Mouse (Mus musculus) thymus, postnatal 36 days (tissue): ENCODE measurements around the gene Srbd1.

Experiments used
- DNase-seq, 2 experiments: peaks; one replicate each; pipeline ENCODE4 v3.0.0; 2022; ENCODE audit warnings: mixed read lengths in 2 of 2

Srbd1 gene

DNA sequence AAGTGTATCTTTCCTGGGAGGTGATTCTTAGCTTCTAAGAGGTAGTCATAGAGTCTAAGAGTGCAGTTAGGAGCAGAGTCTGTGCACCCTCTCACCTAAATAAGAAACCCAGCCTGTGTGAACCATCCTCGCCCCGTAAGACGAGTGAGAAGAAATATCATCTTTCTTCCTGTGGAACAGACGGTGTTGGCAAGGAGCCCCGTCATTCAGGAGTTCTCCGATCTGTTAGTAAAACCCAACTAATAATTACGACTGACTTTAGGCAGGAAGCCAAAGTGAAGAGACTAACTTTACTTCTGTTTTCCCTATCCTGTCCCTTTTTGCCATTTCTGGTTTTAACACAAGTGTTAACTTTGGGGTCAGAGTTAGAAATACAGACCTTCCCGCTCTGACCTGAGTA lies 166.1 kb downstream of the Srbd1 start:
- DNase-seq: no peak

DNA sequence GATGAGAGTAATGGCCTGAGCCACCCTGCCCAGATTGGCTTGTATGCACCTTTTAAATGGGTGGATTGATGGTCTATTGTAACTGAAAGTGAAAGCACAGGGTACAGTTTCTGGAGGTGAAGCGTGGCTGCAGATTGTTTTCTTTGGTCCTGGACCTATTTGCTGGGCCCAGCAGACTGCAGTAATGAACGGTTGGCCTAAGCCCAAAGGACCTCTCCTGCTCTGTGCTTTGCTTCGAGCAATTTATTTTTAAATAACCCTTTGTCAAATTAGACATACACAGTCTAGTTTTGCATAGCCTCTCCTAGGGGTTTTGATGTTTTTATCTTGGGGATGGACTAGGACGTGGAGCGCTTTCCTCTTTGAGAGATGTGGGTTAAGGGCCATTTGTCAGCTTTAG lies 169.9 kb downstream of the Srbd1 start:
- no peak for DNase-seq

DNA sequence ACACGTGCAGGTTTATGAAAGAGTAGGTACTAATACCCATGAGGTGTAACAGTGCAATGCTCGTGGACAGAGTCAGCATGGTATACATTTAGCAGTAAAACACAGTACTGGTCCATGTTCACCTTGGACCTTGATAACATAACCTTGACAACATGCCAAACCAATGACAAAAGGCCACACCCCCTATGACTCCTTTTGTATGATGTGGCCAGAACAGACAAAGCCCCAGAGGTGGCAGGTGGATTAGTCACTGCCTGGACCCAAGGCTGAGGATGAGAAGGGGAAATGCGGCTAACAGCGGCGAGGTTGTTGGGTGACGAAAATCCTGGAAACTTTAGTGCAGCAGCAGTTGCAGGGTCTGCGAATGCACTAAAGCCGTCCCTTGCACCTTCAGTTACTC lies 170.4 kb downstream of the Srbd1 start:
- no peak for DNase-seq

DNA sequence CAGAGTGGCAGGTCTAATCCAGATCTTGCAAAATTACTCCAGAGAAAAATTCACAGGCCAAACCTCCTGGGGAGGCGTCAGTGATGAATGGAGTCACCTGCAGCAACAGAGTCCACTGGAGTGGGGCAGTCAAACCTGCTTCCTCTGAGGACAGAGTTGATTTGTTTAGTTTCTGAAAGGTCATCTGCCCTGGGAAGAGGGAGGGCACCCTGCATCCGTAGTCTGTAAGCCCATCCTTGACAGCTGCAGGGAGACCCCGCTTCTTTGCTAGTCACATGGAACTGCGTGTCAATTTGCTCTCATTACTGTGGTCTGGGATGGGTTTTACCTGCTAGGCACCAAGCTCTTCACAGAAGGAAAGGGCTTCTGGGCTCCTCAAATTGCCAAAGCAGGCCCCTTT lies 173.9 kb downstream of the Srbd1 start:
- DNase-seq: no peak

DNA sequence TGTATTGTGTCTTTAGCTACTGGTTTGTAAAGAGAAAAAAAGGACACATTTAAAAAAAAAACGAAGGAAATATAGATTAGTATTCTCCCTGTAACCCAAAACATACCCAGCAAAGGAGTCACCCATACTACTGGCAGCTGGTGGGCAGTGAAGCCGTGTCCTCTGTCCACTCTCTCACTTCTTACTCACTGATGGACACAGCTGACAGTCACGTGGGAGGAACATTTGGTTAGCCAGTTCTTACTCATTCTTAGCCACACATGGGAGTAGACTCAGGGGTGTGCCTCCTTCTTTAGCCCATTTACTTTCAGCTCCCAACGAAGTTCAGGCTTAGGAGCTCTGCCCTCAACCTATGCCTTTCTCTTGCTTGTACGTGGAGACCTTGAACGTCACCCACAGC lies 183.3 kb downstream of the Srbd1 start:
- DNase-seq: no peak

DNA sequence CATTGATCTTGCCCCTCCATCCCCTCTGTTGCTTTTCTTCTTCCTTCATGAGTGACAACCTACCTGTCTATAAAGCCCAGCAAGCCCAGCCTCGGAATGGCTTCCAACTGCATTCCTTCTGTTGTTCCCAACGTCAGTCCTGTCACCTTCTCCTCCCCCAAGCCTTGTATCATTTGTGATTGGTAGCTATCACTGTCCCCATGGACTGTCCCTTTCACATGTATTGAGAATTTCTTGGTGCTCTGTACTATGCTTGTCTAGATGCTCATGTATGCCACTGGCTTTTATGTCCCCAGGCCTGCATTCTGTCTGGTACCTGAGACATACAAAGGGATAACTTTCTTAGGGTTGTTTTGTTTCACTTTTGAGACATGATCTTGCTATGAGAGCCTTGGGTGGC lies 193.2 kb downstream of the Srbd1 start:
- no peak for DNase-seq

DNA sequence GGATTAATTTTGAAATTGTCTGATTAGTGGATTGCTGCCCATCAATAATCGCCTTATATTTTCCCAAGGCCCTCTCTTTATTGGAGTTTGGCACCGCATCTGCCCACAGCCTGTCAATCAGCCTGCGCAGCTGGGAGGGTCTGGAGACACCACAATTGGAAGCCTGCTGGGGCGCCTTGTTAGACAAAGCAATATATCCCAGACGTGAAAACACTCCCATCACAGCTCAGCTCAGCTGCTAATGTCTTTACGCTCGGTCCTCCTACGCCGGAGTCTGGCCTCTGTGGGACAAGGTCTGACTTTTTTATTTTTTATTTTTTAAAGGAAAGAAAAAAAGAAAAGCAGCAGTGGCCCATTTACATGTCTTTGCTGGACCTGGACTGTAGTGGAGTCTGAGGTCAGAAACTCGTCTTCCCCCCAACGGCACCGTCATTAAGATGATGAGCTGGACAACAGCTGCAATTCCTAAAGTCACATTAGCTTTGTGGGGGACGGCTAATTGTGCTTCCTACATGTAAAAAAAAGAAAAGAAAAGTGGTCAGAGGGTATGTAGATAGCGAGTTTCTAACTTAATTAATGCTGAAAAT lies 195.0 kb downstream of the Srbd1 start:
- DNase-seq: no peak

DNA sequence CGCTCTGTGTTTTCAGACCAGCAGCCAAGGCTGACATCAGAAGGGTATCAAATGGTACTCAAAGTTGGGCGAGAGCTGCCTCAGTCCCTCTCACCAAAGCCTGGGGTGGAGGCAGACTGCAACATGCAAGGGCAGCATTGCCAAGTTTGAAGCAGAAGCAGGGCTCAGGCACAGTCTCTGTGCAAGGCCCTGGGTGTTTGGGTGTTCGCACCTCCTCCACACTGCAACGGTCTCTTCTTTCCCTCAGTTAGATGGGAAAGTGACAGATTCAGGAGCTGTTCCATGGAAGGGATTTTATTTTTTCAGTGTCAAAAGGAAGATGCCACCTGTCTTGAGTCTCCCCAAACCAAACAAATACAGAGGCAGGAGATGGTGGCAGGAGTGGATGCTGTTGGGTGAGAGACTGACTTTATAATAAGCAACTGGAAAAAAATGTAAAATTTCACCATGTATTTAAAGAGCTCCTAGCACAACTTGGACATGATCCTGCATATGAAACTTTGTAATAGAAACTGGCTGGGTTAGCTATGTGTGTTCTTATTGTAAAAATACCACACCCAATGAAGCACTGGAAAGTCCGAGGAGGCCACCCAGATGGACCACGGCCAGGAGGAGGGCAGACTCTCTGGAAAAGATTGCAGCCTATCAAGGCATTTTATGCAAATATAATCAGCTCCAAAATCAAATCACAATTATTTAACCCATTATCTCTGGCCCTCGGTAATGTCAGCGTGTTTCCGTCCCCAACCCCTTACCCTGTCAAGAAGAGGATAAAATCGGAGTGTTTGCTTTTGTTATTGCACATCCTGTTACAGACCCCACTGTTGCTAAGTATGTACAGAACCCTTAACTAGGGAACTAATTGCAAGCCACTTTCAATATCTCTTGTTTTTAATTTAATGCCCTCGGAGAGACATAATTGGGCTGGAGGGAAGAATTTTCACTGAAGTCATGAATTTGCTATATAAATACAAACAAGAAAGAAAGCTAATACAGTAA lies 195.8 kb downstream of the Srbd1 start:
- no peak for DNase-seq

DNA sequence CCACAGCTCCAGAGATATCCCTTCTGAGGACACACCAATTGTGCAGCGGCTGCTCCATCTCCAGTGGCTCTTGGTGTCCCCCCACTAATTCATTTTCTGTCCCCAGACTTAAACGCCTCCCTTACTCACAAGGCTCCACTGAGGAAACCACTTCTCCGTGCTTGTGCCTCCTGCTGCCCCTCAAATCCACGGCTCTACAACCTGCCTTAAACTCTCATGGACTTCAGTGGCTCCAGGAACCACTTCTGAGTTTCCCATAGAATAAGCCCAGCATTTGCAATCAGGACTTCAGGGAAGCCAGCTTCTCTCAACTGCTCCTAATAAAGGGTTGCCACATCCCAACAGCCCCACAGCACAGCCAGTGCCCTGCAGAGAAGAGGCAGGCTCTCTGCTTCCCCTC lies 200.2 kb downstream of the Srbd1 start:
- DNase-seq: no peak

DNA sequence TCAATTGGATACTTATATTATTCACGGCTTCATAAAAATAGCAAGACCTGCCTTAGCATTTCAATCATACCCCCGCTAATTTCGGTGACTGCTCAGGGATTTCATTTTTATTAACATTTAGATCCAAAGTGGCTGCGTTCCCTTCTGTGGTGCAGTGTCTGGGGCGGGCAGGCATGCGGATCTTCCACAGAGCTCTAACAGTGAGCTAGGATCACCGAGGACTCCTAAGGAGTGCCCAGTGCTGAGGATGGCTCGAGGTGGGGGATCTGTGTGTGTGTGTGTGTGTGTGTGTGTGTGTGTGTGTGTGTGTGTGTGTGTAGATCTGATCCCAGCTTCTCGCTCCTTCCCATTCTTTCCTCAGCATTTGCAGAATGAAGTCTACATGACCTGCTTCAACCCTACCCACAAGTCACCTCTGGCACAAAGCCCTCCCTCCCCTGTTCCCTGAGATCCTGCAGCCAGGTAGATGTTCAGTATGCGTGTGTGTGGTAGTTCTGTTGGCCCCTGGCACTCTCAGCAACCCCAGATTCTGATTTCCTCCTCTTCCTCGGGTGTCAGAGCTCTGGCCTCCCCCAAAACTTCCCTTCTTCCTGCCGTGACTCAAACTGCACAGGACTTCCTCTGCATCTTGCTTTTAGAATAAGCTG lies 200.9 kb downstream of the Srbd1 start:
- no peak for DNase-seq

DNA sequence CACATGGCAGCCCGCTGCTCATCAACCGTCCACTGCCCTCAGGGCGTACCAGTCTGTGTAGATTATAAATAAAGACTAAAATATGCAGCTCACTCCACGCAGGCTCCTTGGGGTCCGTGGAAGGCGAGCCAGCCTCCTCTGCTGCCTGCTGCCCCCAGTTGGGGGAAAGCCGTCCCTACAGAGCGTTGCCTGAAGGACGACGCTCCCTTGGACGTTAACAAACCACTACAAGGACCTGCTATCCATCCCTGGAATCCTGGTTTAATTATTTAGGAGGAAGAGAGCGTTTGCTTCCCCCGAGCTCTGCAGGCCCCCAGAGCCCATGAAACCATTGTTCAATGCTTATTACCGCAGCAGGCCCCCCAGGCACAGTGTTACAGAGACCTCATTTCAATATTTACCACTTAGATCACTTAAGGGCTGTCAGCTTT lies 201.4 kb downstream of the Srbd1 start:
- DNase-seq: no peak

DNA sequence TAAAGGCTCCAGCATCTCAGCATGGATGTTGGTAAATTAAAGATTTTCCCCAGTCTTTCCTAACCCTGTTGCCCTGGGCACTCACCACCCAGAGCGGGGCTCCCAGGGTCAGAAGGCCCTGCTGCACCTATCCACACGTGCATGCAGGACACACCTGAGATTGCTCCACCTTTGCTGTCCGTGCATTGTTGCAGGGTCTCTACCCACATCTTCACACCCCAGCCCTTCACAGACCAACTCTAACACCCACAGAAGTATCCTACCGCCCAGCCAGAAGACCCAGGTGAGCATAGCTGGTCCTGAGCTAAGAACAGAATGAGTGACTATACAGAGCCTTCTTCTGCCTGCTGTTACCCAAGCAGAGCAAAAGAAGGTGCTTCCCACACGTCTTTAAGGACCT lies 201.9 kb downstream of the Srbd1 start:
- no peak for DNase-seq

DNA sequence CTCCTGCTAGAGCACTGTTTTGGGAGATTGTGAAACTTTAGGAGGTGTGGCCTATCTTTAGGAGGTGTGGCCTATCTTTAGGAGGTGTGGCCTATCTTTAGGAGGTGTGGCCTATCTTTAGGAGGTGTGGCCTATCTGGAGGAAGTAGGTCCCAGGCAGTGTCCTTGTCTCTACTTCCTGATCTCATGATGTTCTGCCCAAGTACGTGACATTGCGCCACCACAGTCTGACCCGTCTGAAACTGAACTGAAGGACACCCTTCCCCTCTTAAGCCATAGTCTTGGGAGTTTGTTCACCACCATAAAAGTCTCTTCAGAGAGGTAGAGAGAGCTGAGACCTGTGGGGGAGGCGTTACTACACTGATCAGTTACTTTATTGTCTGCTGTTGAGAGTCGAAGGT lies 202.9 kb downstream of the Srbd1 start:
- DNase-seq: no peak

DNA sequence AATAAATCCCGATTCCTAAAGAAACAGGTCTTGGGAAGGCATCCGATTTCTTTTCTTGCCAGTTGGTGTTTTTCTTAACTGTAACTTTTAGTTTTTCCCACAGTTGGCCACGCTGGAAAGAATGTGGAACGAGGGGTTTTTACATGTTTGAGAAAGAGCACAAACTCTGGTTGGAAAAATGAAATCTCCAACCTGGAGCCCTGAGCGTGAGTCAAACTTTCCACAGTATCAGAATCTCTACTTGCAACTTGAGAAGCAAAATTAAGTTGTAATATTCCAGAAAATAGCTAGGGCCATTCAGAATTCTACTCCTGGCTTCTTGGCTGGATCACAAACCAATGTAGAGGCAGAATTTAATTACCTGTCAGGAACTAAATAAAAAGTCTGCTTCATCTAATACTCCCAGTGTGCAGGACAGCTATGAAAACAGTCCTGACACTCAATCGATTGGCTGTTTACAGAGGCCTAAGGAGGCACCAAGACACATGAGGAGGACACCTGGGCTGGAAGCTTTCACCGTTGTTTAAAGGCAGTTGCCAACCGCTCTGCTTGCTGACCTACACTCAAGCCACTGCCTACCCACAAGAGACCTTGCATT lies 203.7 kb downstream of the Srbd1 start:
- DNase-seq: no peak

DNA sequence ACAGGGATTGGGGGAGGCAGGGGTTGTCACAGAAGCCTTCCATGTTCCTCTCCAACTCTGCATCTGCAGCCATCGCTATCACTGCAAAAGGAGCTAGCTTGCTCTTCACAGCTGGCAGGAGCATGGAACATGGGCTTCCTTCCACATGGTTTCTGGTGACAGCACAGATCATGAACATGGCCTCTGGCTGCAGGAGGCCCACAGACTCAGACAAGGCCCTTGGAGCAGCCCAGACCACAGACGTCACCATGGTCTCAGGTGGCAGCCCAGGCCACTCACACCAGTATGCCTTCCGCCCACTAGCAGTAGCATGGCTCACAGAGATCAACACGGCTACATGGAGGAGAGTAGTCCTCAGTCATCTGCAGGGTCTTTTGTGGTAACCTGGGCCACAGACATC lies 207.8 kb downstream of the Srbd1 start:
- no peak for DNase-seq

DNA sequence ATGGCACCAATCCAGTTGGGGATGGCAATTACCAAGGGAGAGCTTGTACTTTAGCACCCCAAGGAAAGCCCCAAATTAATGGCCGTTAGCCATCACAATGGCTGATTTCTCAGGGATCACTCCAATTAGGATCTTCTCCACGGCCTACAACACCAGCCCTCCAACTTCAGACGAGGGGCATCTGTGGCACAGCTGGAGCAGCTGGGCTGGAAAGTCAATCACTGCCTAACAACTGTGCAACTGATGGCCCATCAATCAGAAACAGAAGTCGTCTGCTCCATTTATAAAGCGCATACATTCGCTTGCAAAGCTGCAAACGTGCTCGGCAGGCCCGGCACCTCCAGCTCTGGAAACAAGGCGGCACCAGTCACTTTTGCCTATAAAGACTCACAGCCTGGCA lies 209.7 kb downstream of the Srbd1 start:
- DNase-seq: no peak
